Mouse (Mus musculus): ENCODE results near the gene Apoh.

GRCm38 (mm10) chr11:108378363-108378751, 35.2 kb downstream of the Apoh start:
- TF ChIP-seq GATA1 (IDR thresholded peaks at IDR 0.05; ENCODE audit: low read length) (no peak), TAL1 (IDR thresholded peaks at IDR 0.05; ENCODE audit: low read length) (no peak)

Measured in erythroblast, embryonic 14.5 days (primary cell).